Comparison of ENCODE assay signal across 14 mouse cellular contexts in the genomic region with DNA sequence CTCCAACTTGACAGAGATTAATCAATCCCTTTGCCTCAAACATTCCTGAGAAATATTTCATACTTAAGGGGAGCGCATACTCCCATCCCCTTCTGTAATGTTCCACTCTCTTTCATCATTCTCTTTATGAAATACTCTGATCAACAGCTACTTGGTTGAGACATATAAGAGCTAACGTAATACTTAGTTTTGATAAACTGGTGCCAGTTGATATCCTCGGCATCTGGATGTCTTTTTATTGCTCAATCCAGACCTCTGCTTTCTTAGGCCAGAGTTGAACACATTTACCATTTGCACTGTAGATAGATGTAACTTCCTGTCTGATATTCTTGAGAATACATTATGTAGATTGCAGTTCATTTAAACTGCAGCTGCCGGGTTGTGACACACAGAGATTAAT.
"Had no signal": no experiment of that assay in that cellular context is flagged by ENCODE, and none has a peak within 500 bp of the region (broad histone marks: within the 10 kb centered on the region; RNA-seq: fewer than 3 reads in every experiment).

No protein-coding gene starts in this region.

- H3K27me3 ChIP-seq: intestine, embryonic 15.5 days; limb, embryonic 13.5 days; megakaryocyte, embryonic 14.5 days; midbrain, embryonic 12.5 days; stomach, embryonic 15.5 days had no signal

- H3K9ac ChIP-seq: intestine, embryonic 15.5 days; limb, embryonic 13.5 days; liver, embryonic 14.5 days; midbrain, embryonic 12.5 days; stomach, embryonic 15.5 days had no signal

- ATAC-seq: intestine, embryonic 15.5 days had no signal

- H3K27ac ChIP-seq: intestine, embryonic 15.5 days; layer of hippocampus, adult 2 months; limb, embryonic 13.5 days; liver, embryonic 14.5 days; midbrain, embryonic 12.5 days; stomach, embryonic 15.5 days had no signal

- DNase-seq: kidney, adult 18-20 months; kidney, postnatal 10 days; kidney, postnatal 4 days; left cerebral cortex, postnatal 4 days; right cerebral cortex, postnatal 14 days; thymus, adult 2 months; thymus, postnatal 25 days had no signal

- H3K36me3 ChIP-seq: intestine, embryonic 15.5 days; limb, embryonic 13.5 days; midbrain, embryonic 12.5 days; stomach, embryonic 15.5 days had no signal

- H3K4me1 ChIP-seq: intestine, embryonic 15.5 days; limb, embryonic 13.5 days; megakaryocyte, embryonic 14.5 days; midbrain, embryonic 12.5 days; stomach, embryonic 15.5 days had no signal

- H3K9me3 ChIP-seq: intestine, embryonic 15.5 days; limb, embryonic 13.5 days; megakaryocyte, embryonic 14.5 days; midbrain, embryonic 12.5 days; stomach, embryonic 15.5 days had no signal

- H3K4me3 ChIP-seq: intestine, embryonic 15.5 days; layer of hippocampus, adult 2 months; limb, embryonic 13.5 days; megakaryocyte, embryonic 14.5 days; midbrain, embryonic 12.5 days; stomach, embryonic 15.5 days had no signal

- H3K4me2 ChIP-seq: intestine, embryonic 15.5 days; limb, embryonic 13.5 days; midbrain, embryonic 12.5 days; stomach, embryonic 15.5 days had no signal
